ENCODE assay signal across 8 mouse cellular contexts in genomic region chr8:84656191-84656525, GRCm38 (mm10). TPM values are rescaled to one million over a fixed set of nuclear protein-coding genes. Genes with fewer than 3 reads are reported as not detected.
DNase-seq lines count a peak whose midpoint lies in the region; ATAC-seq and TF ChIP-seq lines count a peak whose summit lies in the region.

No protein-coding gene starts in this region.

- no peak for TF ChIP-seq RAD21 in MEL (IDR thresholded peaks at IDR 0.05; ENCODE audit: low read depth, low read length)

- H3K79me2 ChIP-seq in MEL (ENCODE audit: control insufficient read depth, insufficient read depth, low read length, poor library complexity): peaks cover 10% of the 10 kb centered on the region

- H3K36me3 ChIP-seq in E14TG2a.4 (ENCODE audit: insufficient read depth, low read length): peaks cover 12% of the 10 kb centered on the region; the same call in 1 of the 2 replicates
- peaks cover 0 to 22% of the 10 kb centered on the region in 2 experiments; a peak in 2 of 4 replicates for H3K36me3 ChIP-seq in MEL (ENCODE audit: control insufficient read depth in 1 of 2, insufficient read depth in 2 of 2, low read length in 2 of 2)
- no peaks in the 10 kb centered on the region for H3K36me3 ChIP-seq in limb, embryonic 13.5 days
- H3K36me3 ChIP-seq in neural tube, embryonic 13.5 days: no peaks in the 10 kb centered on the region

- H3K4me3 ChIP-seq in E14TG2a.4 (replicated peaks; ENCODE audit: low read length) (peak overlapping the region; percentile 88), MEL (ENCODE audit: control insufficient read depth in 1 of 2, insufficient read depth in 1 of 2, low read depth in 2 of 2, low read length in 2 of 2) (peak overlapping the region; percentile 51 to 71)
- H3K4me3 ChIP-seq in limb, embryonic 13.5 days: peak overlapping the region; percentile 42
- peak overlapping the region; percentile 34 for H3K4me3 ChIP-seq in neural tube, embryonic 13.5 days

- peak; percentile 68 for ATAC-seq in limb, embryonic 13.5 days (ENCODE audit: low FRiP score, low read depth)
- ATAC-seq in neural tube, embryonic 13.5 days (ENCODE audit: low read depth): peak; percentile 34; the same call in 1 of the 2 replicates

- under 1% methylated on average over 10 of the region's 10 CpGs for WGBS in limb, embryonic 13.5 days
- WGBS in neural tube, embryonic 13.5 days: 3% methylated on average over 10 of the region's 10 CpGs

- DNase-seq in MEL (ENCODE audit: low read depth, low spot score): no peak
- DNase-seq in forelimb bud, embryonic 11.5 days (ENCODE audit: low read depth, low spot score): peak; percentile 96
- no peak for DNase-seq in spleen, postnatal 10 days (ENCODE audit: low spot score in 2 of 2)
- DNase-seq in adrenal gland, adult 2 months: no peak
- DNase-seq in gastrocnemius, postnatal 10 days: no peak

- H3K4me1 ChIP-seq in E14TG2a.4 (replicated peaks; ENCODE audit: low read depth, low read length) (peaks cover 48% of the 10 kb centered on the region), MEL (ENCODE audit: control insufficient read depth in 1 of 2, insufficient read depth in 2 of 2, low read length in 2 of 2) (peaks cover 5 to 30% of the 10 kb centered on the region in 2 experiments)
- peaks cover 74% of the 10 kb centered on the region for H3K4me1 ChIP-seq in limb, embryonic 13.5 days
- peaks cover 71% of the 10 kb centered on the region for H3K4me1 ChIP-seq in neural tube, embryonic 13.5 days (replicated peaks)

- no peak for TF ChIP-seq CTCF in E14TG2a.4 (conservative IDR thresholded peaks at IDR 0.05; ENCODE audit: low read length)
- no peak for TF ChIP-seq CTCF in MEL (IDR thresholded peaks at IDR 0.05 in 2 of 3, conservative IDR thresholded peaks at IDR 0.05 in 1 of 3; ENCODE audit: control insufficient read depth in 1 of 3, insufficient read depth in 1 of 3, low read depth in 2 of 3, low read length in 3 of 3, poor library complexity in 1 of 3, severe bottlenecking in 1 of 3)

- no peak for TF ChIP-seq POLR2A in MEL (IDR thresholded peaks at IDR 0.05; ENCODE audit: control insufficient read depth in 1 of 2, insufficient read depth in 1 of 2, low read depth in 1 of 2, low read length in 2 of 2, poor library complexity in 1 of 2)

- peak overlapping the region; percentile 76 for H3K4me2 ChIP-seq in limb, embryonic 13.5 days (replicated peaks)
- H3K4me2 ChIP-seq in neural tube, embryonic 13.5 days: peak overlapping the region; percentile 56

- H3K9me3 ChIP-seq in E14TG2a.4 (ENCODE audit: low read length) (no peaks in the 10 kb centered on the region), MEL (replicated peaks; ENCODE audit: insufficient read depth, low read length) (no peaks in the 10 kb centered on the region)
- no peaks in the 10 kb centered on the region for H3K9me3 ChIP-seq in limb, embryonic 13.5 days
- no peaks in the 10 kb centered on the region for H3K9me3 ChIP-seq in neural tube, embryonic 13.5 days

- H3K27me3 ChIP-seq in E14TG2a.4 (ENCODE audit: insufficient read depth, low read length): no peaks in the 10 kb centered on the region
- no peaks in the 10 kb centered on the region for H3K27me3 ChIP-seq in MEL (ENCODE audit: control insufficient read depth in 1 of 2, insufficient read depth in 2 of 2, low read length in 2 of 2)
- no peaks in the 10 kb centered on the region for H3K27me3 ChIP-seq in limb, embryonic 13.5 days
- H3K27me3 ChIP-seq in neural tube, embryonic 13.5 days: no peaks in the 10 kb centered on the region

- H3K27ac ChIP-seq in MEL (ENCODE audit: control insufficient read depth, low read depth, low read length): peak overlapping the region; percentile 88
- H3K27ac ChIP-seq in limb, embryonic 13.5 days: peak overlapping the region; percentile 99
- H3K27ac ChIP-seq in neural tube, embryonic 13.5 days (replicated peaks): peak overlapping the region; percentile 87

- TF ChIP-seq EP300 in MEL (IDR thresholded peaks at IDR 0.05; ENCODE audit: low read depth in 1 of 2, low read length in 2 of 2): no peak

- H3K9ac ChIP-seq in MEL (ENCODE audit: control insufficient read depth, low read depth, low read length, poor library complexity, severe bottlenecking): peak overlapping the region; percentile 61
- peak overlapping the region; percentile 73 for H3K9ac ChIP-seq in limb, embryonic 13.5 days
- peak overlapping the region; percentile 67 for H3K9ac ChIP-seq in neural tube, embryonic 13.5 days

TF ChIP-seq in MEL, 35 proteins besides CTCF, POLR2A, EP300 and RAD21:
- TF ChIP-seq MEF2A (IDR thresholded peaks at IDR 0.05; ENCODE audit: extremely low read depth, insufficient replicate concordance, low read depth, low read length, poor library complexity, severe bottlenecking) (no peak), HCFC1 (IDR thresholded peaks at IDR 0.05; ENCODE audit: low read depth, low read length) (no peak), POLR2AphosphoS5 (IDR thresholded peaks at IDR 0.05; ENCODE audit: borderline replicate concordance, low read depth, low read length) (no peak), CHD2 (IDR thresholded peaks at IDR 0.05; ENCODE audit: low read length) (no peak), POLR2AphosphoS2 (IDR thresholded peaks at IDR 0.05; ENCODE audit: low read length) (no peak), KAT2A (conservative IDR thresholded peaks at IDR 0.05; ENCODE audit: low read depth, low read length) (no peak), GATA1 (IDR thresholded peaks at IDR 0.05; ENCODE audit: low read depth, low read length) (no peak), USF2 (IDR thresholded peaks at IDR 0.05; ENCODE audit: borderline replicate concordance in 1 of 2, insufficient read depth in 1 of 2, low read depth in 1 of 2, low read length in 2 of 2) (no peak), JUND (IDR thresholded peaks at IDR 0.05; ENCODE audit: low read depth, low read length) (no peak), E2F4 (IDR thresholded peaks at IDR 0.05; ENCODE audit: borderline replicate concordance, low read depth, low read length) (no peak), ELF1 (IDR thresholded peaks at IDR 0.05; ENCODE audit: low read depth, low read length) (no peak), ZNF384 (IDR thresholded peaks at IDR 0.05; ENCODE audit: low read depth, low read length) (no peak), MAFK (IDR thresholded peaks at IDR 0.05; ENCODE audit: borderline replicate concordance, low read depth, low read length) (no peak), BHLHE40 (IDR thresholded peaks at IDR 0.05; ENCODE audit: borderline replicate concordance, low read depth, low read length) (no peak), TAL1 (IDR thresholded peaks at IDR 0.05; ENCODE audit: low read length) (no peak), MYB (IDR thresholded peaks at IDR 0.05; ENCODE audit: low read depth, low read length) (no peak), ZC3H11A (IDR thresholded peaks at IDR 0.05; ENCODE audit: low read depth, low read length) (no peak), SMC3 (IDR thresholded peaks at IDR 0.05; ENCODE audit: low read depth, low read length) (no peak), TBP (IDR thresholded peaks at IDR 0.05; ENCODE audit: low read depth, low read length) (no peak)
TF ChIP-seq in MEL: peak in this region for 0.

RNA-seq across cellular contexts. Expression of gene Ier2, which starts 6.5 kb away (rescaled TPM):
- 22.5 and 24.4 TPM in 2 replicates for total RNA-seq in MEL (2012; rRNA removed)
- polyA plus RNA-seq in MEL (2012; ENCODE audit: insufficient read depth in 1 of 2, insufficient read length in 2 of 2, low read depth in 1 of 2, low replicate concordance in 2 of 2, missing spikeins in 1 of 2): 100 to 1,000 TPM in 1 of 2 experiments, 10 to 100 TPM in 1; 37.7 to 258 TPM
- 71.9 and 73.0 TPM in 2 replicates for polyA plus RNA-seq in limb, embryonic 13.5 days (2015; fragmentation: Nextera tagmentation; extraction: Ambion mirVana)
- 32.5 and 37.7 TPM in 2 replicates for polyA plus RNA-seq in neural tube, embryonic 13.5 days (2015; fragmentation: Nextera tagmentation; extraction: Ambion mirVana)
- 10 to 100 TPM; 24.9 to 34.8 TPM for total RNA-seq in adrenal gland, adult 2 months (2021)
- 13.7 and 27.0 TPM in 2 replicates for polyA plus RNA-seq in adrenal gland, adult 2 months (2012; rRNA removed)
- 10 to 100 TPM; 10.9 to 17.6 TPM for total RNA-seq in gastrocnemius, postnatal 10 days (2021)

RNA-seq across cellular contexts. Expression of gene Trmt1, which starts 29.9 kb away (rescaled TPM):
- 154 and 183 TPM in 2 replicates for total RNA-seq in MEL (2012; rRNA removed)
- polyA plus RNA-seq in MEL (2012; ENCODE audit: insufficient read depth in 1 of 2, insufficient read length in 2 of 2, low read depth in 1 of 2, low replicate concordance in 2 of 2, missing spikeins in 1 of 2): 100 to 1,000 TPM in 1 of 2 experiments, not detected in 1; 221 TPM
- 70.8 and 72.7 TPM in 2 replicates for polyA plus RNA-seq in limb, embryonic 13.5 days (2015; fragmentation: Nextera tagmentation; extraction: Ambion mirVana)
- 53.6 and 55.5 TPM in 2 replicates for polyA plus RNA-seq in neural tube, embryonic 13.5 days (2015; fragmentation: Nextera tagmentation; extraction: Ambion mirVana)
- 10 to 100 TPM; 57.0 to 68.5 TPM for total RNA-seq in adrenal gland, adult 2 months (2021)
- polyA plus RNA-seq in adrenal gland, adult 2 months (2012; rRNA removed): 150 and 160 TPM in 2 replicates
- total RNA-seq in gastrocnemius, postnatal 10 days (2021): 10 to 100 TPM; 33.7 to 43.9 TPM

RNA-seq across cellular contexts. Expression of gene Nacc1, which starts 31.5 kb away (rescaled TPM):
- 42.5 and 45.3 TPM in 2 replicates for total RNA-seq in MEL (2012; rRNA removed)
- polyA plus RNA-seq in MEL (2012; ENCODE audit: insufficient read depth in 1 of 2, insufficient read length in 2 of 2, low read depth in 1 of 2, low replicate concordance in 2 of 2, missing spikeins in 1 of 2): 100 to 1,000 TPM in 1 of 2 experiments, not detected in 1; 106 TPM
- polyA plus RNA-seq in limb, embryonic 13.5 days (2015; fragmentation: Nextera tagmentation; extraction: Ambion mirVana): 15.0 and 15.2 TPM in 2 replicates
- polyA plus RNA-seq in neural tube, embryonic 13.5 days (2015; fragmentation: Nextera tagmentation; extraction: Ambion mirVana): 14.1 and 15.1 TPM in 2 replicates
- 10 to 100 TPM; 78.4 to 80.7 TPM for total RNA-seq in adrenal gland, adult 2 months (2021)
- 98.7 and 120 TPM in 2 replicates for polyA plus RNA-seq in adrenal gland, adult 2 months (2012; rRNA removed)
- 10 to 100 TPM; 38.2 to 39.1 TPM for total RNA-seq in gastrocnemius, postnatal 10 days (2021)

RNA-seq across cellular contexts. Expression of gene Lyl1, which starts 45.1 kb away (rescaled TPM):
- total RNA-seq in MEL (2012; rRNA removed): 75.5 and 88.7 TPM in 2 replicates
- 100 to 1,000 TPM; 136 to 149 TPM for polyA plus RNA-seq in MEL (2012; ENCODE audit: insufficient read depth in 1 of 2, insufficient read length in 2 of 2, low read depth in 1 of 2, low replicate concordance in 2 of 2, missing spikeins in 1 of 2)
- polyA plus RNA-seq in limb, embryonic 13.5 days (2015; fragmentation: Nextera tagmentation; extraction: Ambion mirVana): 4.1 and 4.9 TPM in 2 replicates
- polyA plus RNA-seq in neural tube, embryonic 13.5 days (2015; fragmentation: Nextera tagmentation; extraction: Ambion mirVana): 2.8 and 3.6 TPM in 2 replicates
- total RNA-seq in adrenal gland, adult 2 months (2021): 1 to 10 TPM; 2.7 to 4.4 TPM
- 8.2 and 10.9 TPM in 2 replicates for polyA plus RNA-seq in adrenal gland, adult 2 months (2012; rRNA removed)
- 1 to 10 TPM; 3.3 to 5.4 TPM for total RNA-seq in gastrocnemius, postnatal 10 days (2021)

Comparison
In these comparisons a context has a peak if more than half of its experiments do, and no peak if none do; other contexts are left out.
1. H3K4me3 ChIP-seq: peak in every context shown above with its lines; median percentile 88 in E14TG2a.4; 61 in MEL; 42 in limb, embryonic 13.5 days; 34 in neural tube, embryonic 13.5 days.